Mouse (Mus musculus) bone marrow macrophage, adult 2 months (primary cell): Measurements from ENCODE around the gene Kif17.

Experiments
- CTCF ChIP-seq: IDR thresholded peaks from 2 replicates; pipeline ENCODE4 v1.5.1; 2012; ENCODE audit warnings: low read depth, mild to moderate bottlenecking, low read length, moderate library complexity
- POLR2A ChIP-seq: IDR thresholded peaks from 2 replicates; pipeline ENCODE4 v1.6.1; 2012; ENCODE audit warnings: mild to moderate bottlenecking, low read depth, low read length, borderline replicate concordance

GRCm38 (mm10) chr4:138339963-138340362 is 89.7 kb downstream of the Kif17 start:
- TF ChIP-seq POLR2A: no peak
- no peak for TF ChIP-seq CTCF
